Mouse (Mus musculus): Measurements from ENCODE around the gene Hist3h2a.

The Hist3h2a gene

DNA sequence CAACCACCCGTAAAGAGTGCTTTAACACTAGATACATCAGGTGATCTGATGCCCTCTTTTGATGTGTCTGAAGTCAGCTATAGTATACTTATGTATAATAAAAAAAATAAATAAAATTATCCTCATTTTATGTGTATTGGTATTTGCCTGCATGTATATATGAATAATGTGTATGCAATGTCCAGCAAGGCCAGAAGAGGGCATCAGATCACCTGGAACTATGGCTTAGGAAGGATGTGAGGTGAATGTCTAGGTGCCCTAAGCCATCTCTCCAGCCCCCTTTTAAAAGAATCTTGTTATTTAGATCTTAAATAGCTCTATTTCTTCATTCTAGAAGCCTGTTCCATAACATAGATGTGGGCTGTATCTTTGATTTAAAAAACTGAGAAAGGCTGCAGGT is 12.9 kb downstream of the Hist3h2a start:
- in situ Hi-C loops (cut with MboI, MseI): no loop called here

DNA sequence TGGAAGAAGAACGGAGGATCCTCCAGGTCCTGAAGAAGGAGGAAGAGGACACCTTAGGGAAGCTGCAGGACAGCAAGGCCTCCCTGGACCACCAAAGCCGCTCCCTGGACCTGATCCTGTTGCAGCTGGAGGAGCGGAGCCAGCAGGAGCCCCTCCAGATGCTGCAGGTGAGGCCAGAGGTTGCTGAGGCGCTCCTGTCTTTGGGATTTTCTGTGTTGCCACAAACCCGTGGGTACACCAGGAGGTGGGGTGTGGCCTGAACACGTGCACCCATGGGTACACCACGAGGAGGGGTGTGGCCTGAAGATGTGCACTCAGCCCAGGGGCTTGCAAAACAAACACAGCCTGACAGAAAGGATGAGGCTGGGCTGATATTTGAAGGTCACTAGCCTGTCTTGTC is 14.1 kb downstream of the Hist3h2a start:
- in situ Hi-C loops (cut with MboI, MseI): no loop called here

DNA sequence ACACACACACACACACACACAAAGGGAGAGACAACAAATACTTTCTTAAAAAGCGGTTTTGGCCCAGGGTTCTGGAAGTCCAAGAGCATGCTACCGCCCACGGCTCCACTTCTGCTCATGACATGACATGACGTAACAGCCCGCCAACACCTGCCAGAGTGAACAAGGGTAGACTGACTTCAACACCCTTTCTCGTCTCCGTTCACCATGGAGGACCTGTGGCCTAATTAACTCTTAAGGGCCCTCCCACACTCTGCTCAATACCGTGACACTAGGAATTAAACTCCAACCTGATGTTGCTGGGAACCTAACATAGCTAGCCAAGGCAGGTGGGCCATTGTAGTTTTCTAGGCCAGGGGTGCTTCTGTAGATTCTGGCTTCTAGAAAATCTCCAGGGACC is 14.5 kb downstream of the Hist3h2a start:
- in situ Hi-C loops (cut with MboI, MseI): no loop called here

DNA sequence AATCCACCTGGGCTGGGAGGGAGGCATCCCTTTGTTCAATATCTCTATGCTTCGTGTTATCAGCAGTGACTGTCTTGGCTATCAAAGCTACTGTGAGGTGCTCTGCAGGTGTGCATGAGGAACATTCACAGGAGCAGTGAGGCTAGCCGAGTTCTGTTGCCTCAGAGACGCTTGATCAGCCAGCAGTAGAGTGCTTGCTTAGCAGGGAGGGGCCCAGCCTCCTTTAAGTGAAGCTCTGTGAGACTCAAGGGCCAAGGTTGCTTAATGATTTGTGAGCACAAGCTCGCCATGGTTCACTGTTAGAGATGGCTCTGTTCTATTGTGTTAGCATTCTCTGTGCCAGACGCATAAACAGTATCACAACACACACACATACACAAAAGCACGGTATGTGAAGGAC is 15.2 kb downstream of the Hist3h2a start:
- in situ Hi-C loops (cut with MboI, MseI): no loop called here

DNA sequence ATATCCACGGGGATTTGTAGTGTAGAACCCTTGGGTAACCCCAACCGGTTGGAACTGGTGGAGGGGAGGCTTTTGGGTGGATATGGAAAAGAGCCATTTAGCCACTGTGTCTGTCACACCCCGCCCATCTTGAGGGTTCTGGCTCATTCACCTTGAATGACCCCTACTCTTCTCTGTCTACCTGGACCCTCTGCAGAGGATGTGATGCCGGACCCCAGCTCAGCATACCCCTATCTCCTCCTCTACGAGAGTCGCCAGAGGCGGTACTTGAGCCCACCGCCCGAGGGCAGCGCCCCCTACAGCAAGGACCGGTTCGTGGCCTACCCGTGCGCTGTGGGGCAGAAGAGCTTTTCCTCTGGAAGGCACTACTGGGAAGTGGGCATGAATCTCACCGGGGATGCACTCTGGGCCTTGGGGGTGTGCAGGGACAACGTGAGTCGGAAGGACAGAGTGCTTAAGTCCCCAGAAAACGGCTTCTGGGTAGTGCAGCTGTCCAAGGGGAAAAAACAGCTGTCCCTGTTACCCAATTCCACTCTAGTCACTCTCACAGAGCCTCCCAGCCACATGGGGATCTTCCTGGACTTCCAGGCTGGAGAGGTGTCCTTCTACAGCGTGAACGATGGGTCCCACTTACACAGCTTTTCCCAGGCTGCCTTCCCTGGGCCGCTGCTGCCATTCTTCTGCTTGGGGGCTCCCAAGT is 16.5 kb downstream of the Hist3h2a start:
- in situ Hi-C loops (cut with MboI, MseI): no loop called here

DNA sequence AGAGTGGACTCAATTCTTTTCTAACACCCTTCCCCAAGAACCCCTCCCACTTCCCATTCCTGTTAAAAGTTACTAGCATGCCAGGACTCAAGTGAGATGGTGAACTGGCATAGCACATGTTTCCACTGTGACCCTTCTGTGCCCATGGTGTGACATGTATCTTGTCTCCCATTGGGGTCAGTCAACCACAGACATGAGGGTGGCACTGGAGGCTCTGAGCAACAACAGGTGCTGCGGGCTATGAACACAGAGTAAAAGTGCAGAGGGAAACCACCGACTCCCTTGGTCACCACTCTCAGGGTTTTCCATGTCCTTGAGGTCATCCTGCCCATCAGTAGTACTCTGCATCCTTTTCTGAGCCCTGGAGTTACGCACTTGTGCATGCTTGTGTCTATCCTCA is 17.3 kb downstream of the Hist3h2a start:
- in situ Hi-C loops (cut with MboI, MseI): no loop called here

DNA sequence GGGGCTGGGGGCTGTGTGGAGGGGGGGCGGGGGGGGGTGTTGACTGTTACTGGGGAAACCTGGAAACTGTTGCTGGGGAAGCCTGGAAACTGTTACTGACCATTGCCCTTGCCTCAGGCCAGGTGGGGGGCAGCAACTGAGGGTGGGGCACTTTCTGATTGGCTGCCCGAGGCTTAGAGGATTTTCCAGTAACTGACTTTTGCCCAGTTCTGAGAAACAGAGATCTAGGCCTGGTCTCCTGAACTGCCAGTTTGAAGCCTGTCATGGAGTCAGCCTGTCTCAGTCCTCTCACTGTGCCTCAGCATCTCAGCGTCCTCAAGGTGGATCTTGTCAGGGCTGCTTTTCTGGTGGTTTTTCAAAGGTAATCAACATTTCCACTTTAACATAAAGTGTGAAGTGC is 19.9 kb downstream of the Hist3h2a start:
- in situ Hi-C loops (cut with MboI, MseI): no loop called here

DNA sequence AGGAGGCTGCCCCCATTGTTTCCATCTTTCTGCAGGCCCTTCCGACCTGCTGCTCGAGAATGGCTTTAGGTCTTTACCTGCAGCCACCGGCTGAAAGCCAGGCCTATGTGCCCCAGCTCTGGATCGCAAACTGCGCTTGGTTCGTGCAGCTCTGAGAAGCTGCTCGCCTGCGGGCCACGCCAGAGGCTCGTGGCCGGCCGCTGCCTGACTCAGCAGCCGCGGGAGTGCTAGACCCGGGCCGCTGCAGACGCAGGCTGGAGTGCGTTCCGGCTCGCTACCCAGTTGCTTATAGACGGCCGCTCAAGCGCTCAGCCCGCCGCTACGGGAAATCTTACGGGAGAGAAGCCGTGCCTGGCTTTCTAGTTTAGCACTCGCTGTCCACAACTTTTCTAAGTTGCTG is 22.7 kb downstream of the Hist3h2a start:
- in situ Hi-C loops (cut with MboI, MseI): no loop called here

DNA sequence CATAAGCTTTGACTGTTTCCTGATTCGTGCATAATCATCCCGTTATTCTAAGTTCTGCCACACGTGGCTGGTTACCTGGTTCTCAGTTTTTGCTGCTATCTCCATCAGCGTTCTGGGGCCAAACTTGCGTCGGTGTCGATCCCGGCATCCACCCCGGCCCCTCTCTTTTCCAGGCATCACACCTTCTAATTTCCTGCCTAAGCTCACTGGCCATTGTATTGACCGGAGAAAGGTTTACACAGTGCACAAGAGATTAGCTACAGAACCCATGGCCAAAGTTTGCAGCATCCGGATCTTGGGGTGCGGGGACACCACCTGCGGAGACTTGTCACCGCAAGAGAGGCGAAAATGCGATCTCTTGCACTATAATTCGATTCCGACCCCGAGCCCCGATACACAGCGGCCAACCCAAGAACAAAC is 23.1 kb downstream of the Hist3h2a start:
- in situ Hi-C loops (cut with MboI, MseI): no loop called here

DNA sequence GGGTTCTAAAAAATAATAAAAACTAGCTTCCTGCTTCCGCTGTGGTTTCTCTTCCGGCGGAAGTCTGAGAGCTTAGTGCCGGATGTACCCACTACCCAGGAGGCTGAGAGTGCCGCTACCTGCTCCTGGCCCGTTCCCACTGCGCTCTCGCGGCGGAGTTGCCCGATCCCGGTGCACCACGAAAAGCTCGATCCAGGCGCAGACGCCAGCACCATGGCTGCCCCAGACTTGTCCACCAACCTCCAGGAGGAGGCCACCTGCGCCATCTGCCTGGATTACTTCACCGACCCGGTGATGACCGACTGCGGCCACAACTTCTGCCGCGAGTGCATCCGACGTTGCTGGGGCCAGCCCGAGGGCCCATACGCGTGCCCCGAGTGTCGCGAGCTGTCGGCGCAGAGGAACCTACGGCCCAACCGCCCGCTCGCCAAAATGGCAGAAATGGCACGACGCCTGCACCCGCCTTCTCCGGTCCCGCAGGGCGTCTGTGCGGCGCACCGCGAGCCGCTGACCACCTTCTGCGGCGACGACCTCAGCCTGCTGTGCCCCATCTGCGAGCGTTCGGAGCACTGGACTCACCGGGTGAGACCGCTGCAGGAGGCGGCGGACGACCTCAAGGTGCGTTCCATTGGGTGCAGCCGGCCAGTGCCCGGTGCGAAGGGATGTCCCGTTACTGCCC is 23.7 kb downstream of the Hist3h2a start, which contains the start of gene Trim11:
Trim11 (plus strand) TSS at position 67 of the 679 bp plus-strand sequence.
- in situ Hi-C loops (cut with MboI, MseI): no loop called here

DNA sequence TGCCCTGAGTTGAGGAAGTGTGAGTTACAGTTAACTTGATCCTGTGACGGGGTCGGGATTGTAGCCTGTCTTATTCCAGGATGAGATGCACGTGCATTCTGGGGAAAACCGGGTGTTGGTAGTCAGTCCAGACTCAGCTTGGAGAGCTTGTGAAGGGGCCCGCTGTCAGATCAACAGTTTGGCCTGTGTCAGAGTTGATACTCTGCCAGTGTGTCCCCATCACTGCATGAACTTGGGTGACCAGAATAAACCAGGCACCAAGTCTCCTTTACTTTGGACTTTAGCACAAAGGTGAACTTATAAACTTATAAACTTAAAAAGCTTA is 24.2 kb downstream of the Hist3h2a start:
- in situ Hi-C loops (cut with MboI, MseI): no loop called here

DNA sequence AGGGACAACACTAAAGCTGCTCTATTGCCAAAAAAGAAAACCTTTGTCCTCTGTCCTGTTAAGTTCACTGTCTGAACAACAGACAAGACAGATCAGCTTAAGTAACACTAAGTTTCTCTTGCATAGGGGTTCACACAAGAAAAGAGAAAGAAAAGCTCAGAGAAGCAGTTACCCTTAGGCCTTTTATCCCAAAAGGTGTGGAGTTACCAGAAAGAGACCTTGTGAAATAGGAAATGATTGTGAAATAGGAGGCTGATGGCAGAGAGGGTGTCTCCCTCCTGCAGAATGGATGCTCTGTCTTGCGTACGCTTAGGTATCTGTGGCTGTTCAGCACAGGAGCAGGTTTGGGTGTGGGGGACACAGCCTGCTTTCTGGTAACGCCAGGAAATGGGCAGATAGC is 24.7 kb downstream of the Hist3h2a start:
- in situ Hi-C loops (cut with MboI, MseI): no loop called here

DNA sequence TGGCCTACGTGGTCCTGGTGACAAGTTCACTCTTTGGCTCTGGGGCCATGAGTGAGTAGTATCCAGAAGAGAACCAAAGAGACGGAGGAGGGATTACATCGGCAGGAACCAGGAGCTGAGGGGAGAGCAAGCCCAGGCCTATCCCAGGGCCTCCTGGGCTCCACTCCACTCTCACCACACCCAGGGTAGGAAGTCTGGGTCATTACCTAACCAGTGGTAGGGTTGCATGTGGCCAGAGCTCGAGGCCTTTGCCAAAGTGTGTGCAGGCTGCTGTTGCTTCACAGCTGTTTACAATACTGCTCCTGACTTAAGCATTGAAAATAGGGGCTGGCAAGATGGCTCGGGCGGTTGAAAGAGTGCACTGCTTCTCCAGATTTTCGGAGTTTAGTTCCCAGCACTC is 25.2 kb downstream of the Hist3h2a start:
- in situ Hi-C loops (cut with MboI, MseI): no loop called here

DNA sequence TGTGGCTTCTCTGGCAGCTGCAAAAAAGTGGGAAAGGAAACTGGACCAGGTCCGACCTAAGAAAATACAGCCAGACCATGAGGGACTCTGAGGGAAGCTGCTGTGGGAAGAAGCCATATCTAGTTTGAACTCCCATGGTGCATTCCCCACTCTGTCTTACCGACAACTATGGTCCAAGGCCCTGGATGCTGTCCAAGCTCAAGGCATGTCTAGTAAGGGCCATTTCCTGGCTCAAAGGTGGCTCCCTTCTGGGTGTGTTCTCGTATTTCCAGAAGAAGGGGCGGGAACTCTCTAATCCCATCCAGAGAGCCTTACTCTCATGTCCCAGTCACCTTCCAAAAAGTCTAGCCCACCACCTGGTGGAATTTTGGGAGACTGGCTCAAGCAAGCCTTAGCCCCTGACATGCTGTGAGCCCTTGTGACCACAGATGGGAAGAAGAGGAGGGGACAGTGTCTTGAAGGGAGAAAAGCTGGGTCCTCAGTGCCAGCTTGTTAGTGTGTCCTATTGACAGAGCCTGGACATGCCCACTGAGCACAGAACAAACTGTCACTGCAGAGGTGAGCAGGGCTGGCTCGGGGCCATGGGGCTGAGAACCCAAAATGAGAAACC is 26.0 kb downstream of the Hist3h2a start:
- in situ Hi-C loops (cut with MboI, MseI): no loop called here

DNA sequence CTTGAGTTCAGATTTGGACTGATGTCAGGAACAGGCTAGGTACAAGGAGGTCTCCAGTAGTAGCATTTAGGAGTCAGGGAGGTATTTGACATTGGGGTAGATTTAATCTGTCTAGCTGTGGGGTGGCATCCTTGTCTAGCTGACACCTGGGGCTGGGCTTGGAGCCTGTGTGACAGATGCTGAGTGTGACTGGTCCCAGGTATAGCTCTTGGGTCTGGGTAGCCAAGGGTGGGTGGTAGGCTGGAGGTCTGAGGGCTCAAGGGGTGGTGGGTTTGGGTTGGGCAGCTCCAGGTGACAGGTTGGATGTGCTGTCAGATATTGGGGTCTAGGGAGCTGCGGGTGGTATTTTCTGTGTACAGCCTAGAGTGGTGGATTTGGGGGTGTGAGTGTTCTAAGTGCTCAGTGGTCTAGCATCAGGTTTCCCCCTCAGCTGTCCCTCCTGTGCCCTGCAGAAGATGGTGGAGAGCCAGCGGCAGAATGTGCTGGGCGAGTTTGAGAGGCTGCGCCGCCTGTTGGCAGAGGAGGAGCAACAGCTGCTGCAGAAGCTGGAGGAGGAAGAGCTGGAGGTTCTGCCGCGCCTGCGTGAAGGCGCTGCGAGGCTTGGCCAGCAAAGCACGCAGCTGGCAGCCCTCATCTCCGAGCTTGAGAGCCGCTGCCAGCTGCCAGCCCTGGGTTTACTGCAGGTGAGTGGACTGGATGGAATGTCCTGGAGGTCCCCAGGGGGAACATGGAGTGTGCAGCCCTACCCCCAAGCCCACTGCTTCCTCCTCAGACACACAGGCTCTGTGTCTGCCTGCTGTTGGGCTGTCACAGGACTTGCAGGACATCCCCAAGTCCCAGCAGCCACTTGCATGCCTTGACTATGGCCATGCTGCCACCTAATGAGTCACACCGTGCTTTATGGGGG is 27.3 kb downstream of the Hist3h2a start:
- in situ Hi-C loops (cut with MboI, MseI): no loop called here

DNA sequence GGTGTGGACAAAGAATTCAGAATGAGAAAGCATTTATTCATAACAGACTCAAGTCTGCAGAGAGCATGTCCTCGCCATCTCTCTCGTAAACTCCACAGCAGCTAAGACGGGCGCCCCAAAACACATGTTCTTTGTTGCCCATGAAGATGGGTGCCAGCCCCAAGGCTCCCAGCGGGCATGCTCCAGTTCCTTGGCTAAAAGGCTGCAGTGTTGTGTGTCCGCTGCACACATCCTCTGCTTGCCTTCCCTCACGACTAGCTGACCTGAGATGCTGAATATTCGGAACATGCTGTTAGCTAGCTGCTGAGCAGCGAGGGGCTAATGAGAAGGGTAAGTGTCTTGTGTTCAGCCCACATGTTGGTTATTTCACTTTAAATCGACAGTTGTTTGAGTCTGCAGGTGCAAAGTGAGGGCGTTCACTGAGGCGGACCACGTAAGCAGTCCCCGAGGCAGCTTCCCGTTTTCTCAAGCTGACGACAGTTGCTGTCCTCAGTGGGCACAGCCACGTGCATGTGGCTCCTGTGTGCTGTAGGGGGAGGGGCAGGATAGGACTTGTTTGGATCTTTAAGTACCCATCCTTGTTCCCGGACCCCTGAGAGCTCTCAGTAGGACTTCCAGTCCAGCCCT is 28.1 kb downstream of the Hist3h2a start:
- in situ Hi-C loops (cut with MboI, MseI): no loop called here

DNA sequence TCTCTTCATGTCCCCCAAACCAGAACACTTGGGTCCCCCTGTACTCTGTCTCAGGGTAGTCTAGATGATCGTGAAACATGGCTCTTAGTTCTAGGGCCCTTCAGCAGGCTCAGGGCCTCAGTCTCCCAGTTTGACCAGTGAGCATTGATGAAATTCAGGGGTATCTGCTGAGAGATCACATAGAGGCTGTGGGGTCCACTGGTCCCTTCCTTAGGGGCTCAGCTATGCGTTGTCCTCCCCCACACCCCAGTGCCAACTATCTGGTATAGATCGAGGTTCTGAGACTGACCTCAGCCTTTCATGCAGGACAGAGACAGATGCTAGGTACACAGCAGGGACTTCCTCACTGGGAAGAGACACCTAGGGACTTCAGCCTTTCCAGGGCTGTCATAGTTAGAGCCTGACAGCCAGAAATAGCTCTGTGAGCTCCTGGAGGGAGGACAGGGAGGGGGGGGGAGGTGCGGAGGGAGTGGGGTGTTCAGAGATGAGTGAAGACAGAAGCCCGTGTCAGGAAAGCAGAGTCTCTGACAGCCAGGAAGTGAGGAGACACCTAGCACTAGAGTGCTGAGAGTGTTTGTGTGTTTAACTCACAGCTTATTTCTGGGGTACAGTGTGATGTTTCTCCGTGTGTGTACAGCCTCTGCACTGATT is 29.3 kb downstream of the Hist3h2a start:
- in situ Hi-C loops (cut with MboI, MseI): no loop called here

DNA sequence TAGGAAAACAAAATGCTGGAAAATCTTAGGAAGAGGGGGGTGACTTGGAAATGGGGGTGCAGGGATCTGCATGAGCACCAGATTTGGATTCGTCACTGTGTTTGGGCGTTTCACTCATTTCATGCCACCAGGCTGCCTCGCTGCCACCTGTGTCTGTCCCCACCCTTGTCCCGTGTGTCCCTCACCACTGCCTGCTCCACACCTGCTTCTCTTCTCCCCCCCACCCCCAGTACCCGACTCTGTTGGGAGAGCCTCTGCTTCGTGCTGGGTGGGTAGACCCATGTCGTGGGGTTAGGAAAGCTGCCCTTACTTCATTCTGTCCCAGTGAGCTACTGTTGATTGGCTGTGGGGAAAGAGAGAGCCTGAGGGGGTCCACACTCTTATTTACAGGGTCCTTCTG is 30.2 kb downstream of the Hist3h2a start:
- in situ Hi-C loops (cut with MboI, MseI): no loop called here

DNA sequence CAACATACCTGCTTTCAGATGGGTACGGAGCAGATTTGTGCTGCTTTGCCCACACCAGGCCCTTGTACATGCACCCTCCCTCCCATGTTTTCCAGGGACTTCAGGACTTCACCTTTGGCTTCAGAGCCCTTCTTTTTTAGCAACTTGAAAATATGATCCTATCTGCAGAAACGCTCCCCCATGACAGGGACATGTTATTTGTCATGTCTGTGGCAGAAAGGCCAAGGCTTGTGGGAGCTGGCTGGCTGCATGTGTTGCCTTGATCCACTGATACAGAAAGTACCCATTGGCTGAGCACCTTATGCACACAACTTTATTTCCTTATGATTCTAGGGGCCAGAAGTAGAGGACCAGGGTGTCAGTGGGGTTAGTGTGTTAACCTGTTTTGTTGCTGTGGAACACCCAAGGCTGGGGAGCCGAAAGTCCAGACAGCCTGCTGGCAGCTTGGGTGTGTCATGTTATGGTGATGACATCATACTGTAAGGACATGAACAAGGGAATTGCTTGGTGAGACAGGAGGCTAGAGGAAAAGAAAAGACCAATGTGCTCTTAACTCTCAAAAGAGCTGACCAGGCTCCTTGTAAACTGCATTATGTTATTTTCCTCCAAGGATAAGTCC is 30.9 kb downstream of the Hist3h2a start:
- in situ Hi-C loops (cut with MboI, MseI): no loop called here

DNA sequence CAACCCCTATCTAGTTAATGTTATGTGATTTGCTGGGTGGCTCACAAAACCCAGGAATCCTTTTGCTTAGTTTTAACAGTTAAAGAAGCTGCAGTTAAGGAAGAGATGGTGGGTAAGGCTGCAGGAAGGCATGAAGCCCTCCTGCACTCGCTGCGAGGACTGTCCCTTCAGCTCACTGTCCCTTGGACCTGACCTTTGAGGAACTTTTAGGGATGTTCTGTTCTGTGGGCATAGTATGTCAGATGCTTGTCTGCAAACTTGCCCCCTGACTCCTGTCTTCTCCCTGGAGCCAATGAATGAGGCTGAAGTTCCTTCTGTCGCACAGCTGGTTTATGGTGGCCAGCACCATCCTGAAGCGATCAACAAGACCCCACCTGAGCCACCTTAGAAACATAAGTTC is 34.7 kb downstream of the Hist3h2a start:
- in situ Hi-C loops (cut with MboI, MseI): no loop called here

DNA sequence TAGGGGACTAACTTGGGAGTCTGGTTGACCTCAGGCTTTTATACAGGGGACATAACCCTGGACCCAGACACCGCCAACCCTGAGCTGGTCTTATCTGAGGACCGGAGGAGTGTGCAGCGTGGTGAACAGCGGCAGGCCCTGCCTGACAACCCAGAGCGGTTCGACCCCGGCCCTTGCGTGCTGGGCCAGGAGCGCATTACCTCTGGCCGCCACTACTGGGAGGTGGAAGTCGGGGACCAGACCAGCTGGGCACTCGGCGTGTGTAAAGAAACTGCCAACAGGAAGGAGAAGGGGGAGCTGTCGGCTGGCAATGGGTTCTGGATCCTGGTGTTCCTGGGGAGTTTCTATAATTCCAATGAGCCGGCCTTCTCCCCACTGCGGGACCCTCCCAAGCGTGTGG is 35.7 kb downstream of the Hist3h2a start:
- in situ Hi-C loops (cut with MboI, MseI): no loop called here
